Mouse (Mus musculus) heart, embryonic 16.5 days (tissue): ENCODE measurements around the gene Ifi27l2a. TPM values are rescaled to one million over a fixed set of nuclear protein-coding genes. Genes with fewer than 3 reads are reported as not detected.
A peak's percentile ranks its signal among the peaks of the same experiment; 100 is the strongest.

Experiments used
- ATAC-seq: fragments of 200-750 bp; cut with Nextera tagmentation; replicated peaks from 2 replicates; pipeline ENCODE4 v1.8.0; 2017; ENCODE audit warnings: moderate number of reproducible peaks; ENCODE audit not compliant: insufficient read depth, low FRiP score; ENCODE audit errors: extremely low read depth
- H3K27ac ChIP-seq: fragments of 300-500 bp; sonication (generic); 2 replicates; pipeline ENCODE4 v1.5.1; 2014; ENCODE audit warnings: mild to moderate bottlenecking, low read length, control low read depth, moderate library complexity
- H3K27me3 ChIP-seq: fragments of 300-500 bp; sonication (generic); 2 replicates; pipeline ENCODE4 v1.6.1; 2014; ENCODE audit warnings: low read length, mixed read lengths; ENCODE audit not compliant: control insufficient read depth, insufficient read depth
- H3K36me3 ChIP-seq: fragments of 300-500 bp; sonication (generic); 2 replicates; pipeline ENCODE4 v1.6.1; 2014; ENCODE audit not compliant: control insufficient read depth, insufficient read depth
- H3K4me1 ChIP-seq: fragments of 300-500 bp; sonication (generic); 2 replicates; pipeline ENCODE4 v1.6.1; 2014; ENCODE audit warnings: low read length, mixed read lengths; ENCODE audit not compliant: control insufficient read depth, insufficient read depth
- H3K4me2 ChIP-seq: fragments of 300-500 bp; sonication (generic); 2 replicates; pipeline ENCODE4 v1.6.1; 2014; ENCODE audit warnings: low read depth, mild to moderate bottlenecking, control low read depth, low read length
- H3K4me3 ChIP-seq: fragments of 300-500 bp; sonication (generic); 2 replicates; pipeline ENCODE4 v1.5.1; 2014; ENCODE audit warnings: mild to moderate bottlenecking, control low read depth, low read length
- H3K9ac ChIP-seq: fragments of 300-500 bp; sonication (generic); 2 replicates; pipeline ENCODE4 v1.6.1; 2014; ENCODE audit warnings: low read length, control low read depth
- H3K9me3 ChIP-seq: fragments of 300-500 bp; sonication (generic); replicated peaks from 2 replicates; pipeline ENCODE4 v1.6.1; 2016; ENCODE audit warnings: low read length; ENCODE audit not compliant: control insufficient read depth
- WGBS: fragments of 180-500 bp; shearing (Covaris S2); extraction: QIAGEN DNeasy Blood & Tissue Kit; methylation state at CpG from one replicate; pipeline ENCODE4 v1.1.7; 2014; 5-methylcytosine and 5-hydroxymethylcytosine counted together
- polyA plus RNA-seq: library from polyadenylated mRNA; unstranded; fragments of >200 nt; fragmentation: Nextera tagmentation; extraction: Ambion mirVana; gene quantifications from 2 replicates; pipeline ENCODE4 v1.2.1, GENCODE M21; 2015

Ifi27l2a gene
- polyA plus RNA-seq, 1 experiment from 2014 or later, result 17.8 TPM

DNA sequence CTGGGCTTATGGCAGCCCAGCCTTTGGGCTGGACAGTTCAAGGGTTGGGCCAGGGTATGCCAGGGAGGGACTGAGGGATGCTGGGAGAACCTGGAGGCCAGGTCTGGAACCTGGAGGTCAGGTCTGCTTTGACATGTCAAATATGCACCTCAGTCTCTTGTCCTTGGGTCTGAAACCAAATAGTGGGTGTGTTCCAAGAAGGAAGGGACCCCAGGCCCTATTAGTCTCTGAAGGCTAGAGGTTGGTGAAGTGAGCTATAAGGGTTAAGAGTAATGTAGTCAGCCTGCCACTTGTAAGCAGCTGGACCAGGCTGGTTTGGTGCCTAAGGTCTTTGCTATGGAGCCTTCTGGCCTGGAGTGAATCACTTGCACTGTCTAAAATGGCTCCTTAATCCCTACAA is 8.6 kb downstream of the Ifi27l2a start:
- H3K9ac ChIP-seq, result no peak overlapping the region
- peak overlapping the region; percentile 47 for H3K4me3 ChIP-seq
- no peaks in the 10 kb centered on the region for H3K27me3 ChIP-seq
- no peaks in the 10 kb centered on the region for H3K4me1 ChIP-seq
- H3K36me3 ChIP-seq, result no peaks in the 10 kb centered on the region
- no peaks in the 10 kb centered on the region for H3K9me3 ChIP-seq
- no peak overlapping the region for H3K27ac ChIP-seq
- ATAC-seq, result no peak
- H3K4me2 ChIP-seq, result peak overlapping the region; percentile 57

DNA sequence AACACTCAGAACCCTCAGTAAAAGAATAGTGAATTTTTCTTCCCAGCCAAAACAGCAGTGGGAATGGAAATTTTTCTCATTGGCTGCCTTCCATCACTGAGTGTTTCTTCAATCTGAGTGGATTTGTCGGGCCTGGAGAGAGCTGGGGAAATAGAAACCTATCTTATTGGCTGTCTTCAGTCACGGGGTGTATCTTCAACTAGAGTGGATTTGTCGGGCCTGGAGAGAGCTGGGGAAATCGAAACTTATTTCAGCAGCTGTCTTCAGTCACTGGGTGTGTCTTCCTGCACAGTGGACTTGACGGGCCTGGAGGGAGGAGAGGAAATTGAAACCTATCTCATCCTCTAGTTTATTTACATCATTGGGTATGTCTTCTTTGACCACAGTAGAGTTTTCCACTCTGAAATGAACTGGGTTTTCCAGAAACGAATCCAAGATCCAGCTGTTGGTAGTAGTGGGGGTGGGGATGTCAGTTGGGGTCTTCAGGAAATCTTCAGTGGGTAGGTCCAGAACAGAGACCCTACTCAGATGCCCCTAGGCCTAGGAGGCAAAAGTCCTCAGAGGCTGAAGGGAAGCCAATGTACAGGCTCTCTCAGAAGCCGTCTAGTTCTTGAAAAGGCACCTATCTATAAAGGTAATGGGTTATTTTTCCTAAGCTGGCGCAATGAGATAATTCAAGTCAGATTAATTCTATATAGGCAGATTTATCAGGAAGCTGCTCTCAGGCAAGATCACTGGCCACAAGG is 9.3 kb downstream of the Ifi27l2a start, which contains the start of gene Ifi27:
Gene Ifi27, plus strand, starts transcription at position 226 of the 746 bp plus-strand sequence.
- Histone ChIP-seq H3K4me3 (peak within 1 kb of the TSS; percentile 47), H3K36me3 (no peaks in the 10 kb centered on the region), H3K9me3 (no peaks in the 10 kb centered on the region), H3K9ac (peak within 1 kb of the TSS; percentile 34; the same call in 1 of the 2 replicates), H3K27ac (peak within 1 kb of the TSS; percentile 73), H3K4me1 (no peaks in the 10 kb centered on the region), H3K27me3 (no peaks in the 10 kb centered on the region), H3K4me2 (peak within 1 kb of the TSS; percentile 57)
- ATAC-seq, result peak; percentile 92
- 42% methylated on average over 8 of the region's 8 CpGs for WGBS

DNA sequence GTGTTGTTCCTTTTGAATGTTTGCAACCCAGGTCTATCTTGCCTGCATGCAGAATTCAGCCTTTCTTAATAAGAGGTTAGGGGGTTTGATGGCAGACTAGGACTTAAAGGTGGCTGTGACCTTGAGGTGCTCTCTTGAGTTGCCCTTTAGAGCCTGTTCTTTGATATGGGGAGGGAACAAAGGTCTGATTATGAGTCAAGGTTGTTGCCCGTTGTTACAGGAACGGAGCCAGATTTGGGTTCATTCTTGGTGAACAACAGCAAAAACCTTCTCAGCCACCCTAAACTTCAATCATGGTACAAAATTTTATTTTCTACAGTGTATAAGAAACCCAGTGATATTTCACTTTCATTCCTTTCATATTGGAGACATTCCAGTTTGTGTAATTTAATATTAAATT is 10.1 kb downstream of the Ifi27l2a start:
- Histone ChIP-seq H3K27ac (peak overlapping the region; percentile 53; the same call in 1 of the 2 replicates), H3K4me1 (no peaks in the 10 kb centered on the region), H3K9me3 (no peaks in the 10 kb centered on the region), H3K36me3 (no peaks in the 10 kb centered on the region), H3K4me2 (no peak overlapping the region), H3K9ac (no peak overlapping the region), H3K27me3 (no peaks in the 10 kb centered on the region), H3K4me3 (no peak overlapping the region)
- WGBS, result 65% methylated on average over 2 of the region's 2 CpGs
- no peak for ATAC-seq

DNA sequence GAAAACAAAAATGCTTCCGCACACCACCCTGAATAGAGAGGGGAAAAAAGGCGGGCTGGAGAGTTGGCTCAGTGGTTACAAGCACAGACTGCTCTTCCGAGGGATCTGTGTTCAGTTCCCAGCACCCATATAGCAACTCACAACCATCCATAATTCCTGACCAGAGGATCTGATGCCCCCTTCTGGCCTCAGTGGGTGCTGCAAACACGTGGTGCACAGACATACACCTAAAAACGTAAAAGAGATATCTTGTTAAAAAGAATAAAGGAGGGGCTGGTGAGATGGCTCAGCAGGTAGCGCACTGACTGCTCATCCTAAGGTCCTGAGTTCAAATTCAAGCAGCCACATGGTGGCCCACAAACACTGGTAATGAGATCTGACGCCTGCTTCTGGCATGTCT is 16.8 kb downstream of the Ifi27l2a start:
- no peak overlapping the region for H3K4me2 ChIP-seq
- H3K4me3 ChIP-seq, result no peak overlapping the region
- no peak for ATAC-seq
- 86% methylated on average over 7 of the region's 7 CpGs for WGBS
- no peaks in the 10 kb centered on the region for H3K27me3 ChIP-seq
- no peak overlapping the region for H3K27ac ChIP-seq
- H3K36me3 ChIP-seq, result peaks cover 8% of the 10 kb centered on the region
- no peak overlapping the region for H3K9ac ChIP-seq
- H3K9me3 ChIP-seq, result no peaks in the 10 kb centered on the region
- H3K4me1 ChIP-seq, result peaks cover 29% of the 10 kb centered on the region

DNA sequence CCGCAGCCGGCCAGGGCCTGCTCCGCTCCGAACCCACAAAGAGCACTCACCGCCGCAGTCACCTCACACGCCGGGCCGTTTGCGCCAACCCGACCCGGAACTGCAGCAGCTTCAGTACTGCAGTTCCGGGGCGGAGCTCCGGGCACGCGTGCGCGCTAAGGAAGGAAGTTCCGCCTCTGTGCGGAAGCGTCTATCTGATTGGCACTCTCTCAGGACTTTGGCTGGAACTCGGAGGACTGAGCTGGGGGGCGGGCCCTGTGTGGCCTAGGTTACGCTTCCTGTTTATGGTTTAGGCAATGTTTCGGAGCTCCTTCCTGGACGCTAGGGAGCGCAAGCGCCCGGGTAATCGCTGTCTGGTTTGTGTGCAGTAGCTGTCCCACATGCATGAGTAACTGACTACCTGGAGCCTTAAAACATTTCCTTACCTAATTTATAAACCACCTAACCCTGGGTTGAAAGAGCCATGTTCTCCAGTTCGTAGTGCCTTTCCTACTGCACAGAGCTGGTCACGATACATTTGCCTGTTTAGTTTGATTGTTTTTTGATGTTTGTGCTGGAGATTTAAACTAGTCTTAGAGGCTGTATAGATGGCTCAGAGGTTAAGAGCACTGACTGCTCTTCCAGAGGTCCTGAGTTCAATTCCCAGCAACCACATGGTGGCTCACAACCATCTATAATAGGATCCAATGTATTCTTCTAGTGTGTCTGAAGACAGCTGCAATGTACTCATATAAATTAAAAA is 17.6 kb downstream of the Ifi27l2a start, which contains the start of gene Ddx24:
Gene Ddx24, minus strand, starts transcription at position 102 of the 742 bp plus-strand sequence.
- peak within 1 kb of the TSS; percentile 85 for H3K9ac ChIP-seq
- H3K4me1 ChIP-seq, result peaks cover 35% of the 10 kb centered on the region
- WGBS, result 1% methylated on average over 33 of the region's 33 CpGs
- peak within 1 kb of the TSS; percentile 77 for H3K4me3 ChIP-seq
- peak; percentile 100 for ATAC-seq
- H3K27me3 ChIP-seq, result no peaks in the 10 kb centered on the region
- peak within 1 kb of the TSS; percentile 92 for H3K4me2 ChIP-seq
- 0 out of 2 replicates have a peak within 1 kb of the TSS, but pooled peaks have one; percentile 2 for H3K27ac ChIP-seq
- peaks cover 8% of the 10 kb centered on the region for H3K36me3 ChIP-seq
- no peaks in the 10 kb centered on the region for H3K9me3 ChIP-seq

DNA sequence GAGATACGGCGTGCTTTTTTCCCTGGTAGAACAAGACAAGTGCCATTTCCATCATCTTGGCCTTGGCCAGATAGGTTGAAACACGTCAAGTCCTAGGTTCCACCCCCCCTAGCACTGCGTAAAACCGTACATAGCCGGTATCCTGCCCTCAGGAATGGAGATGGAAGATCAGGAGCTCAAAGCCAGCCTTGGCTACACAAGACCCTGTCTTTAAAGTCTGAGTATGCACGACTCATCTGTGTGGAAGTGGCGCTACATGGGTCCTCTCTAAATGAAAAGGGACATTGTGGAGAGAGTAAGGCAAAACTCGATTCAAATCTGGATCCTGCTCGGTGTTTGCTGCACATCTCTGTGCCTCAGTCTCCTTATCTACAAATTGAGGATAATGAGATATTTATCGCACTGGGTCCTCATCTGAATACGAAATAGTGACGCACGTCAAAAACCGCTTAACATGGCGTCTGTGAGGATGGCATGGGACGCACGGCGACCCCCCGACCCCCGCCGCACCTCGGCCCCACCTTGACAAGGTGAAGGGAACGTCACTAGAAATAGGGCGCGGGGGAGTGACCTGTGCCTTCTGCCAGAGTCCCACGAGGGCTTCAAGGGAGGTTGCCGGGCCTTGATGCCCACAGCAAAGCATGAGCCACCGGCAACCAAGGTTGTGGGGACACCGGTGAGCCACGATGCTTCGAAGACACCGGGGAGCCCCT is 18.3 kb downstream of the Ifi27l2a start:
- 8% methylated on average over 33 of the region's 33 CpGs for WGBS
- H3K4me1 ChIP-seq, result peaks cover 35% of the 10 kb centered on the region
- no peaks in the 10 kb centered on the region for H3K27me3 ChIP-seq
- peak overlapping the region; percentile 77 for H3K4me3 ChIP-seq
- H3K9ac ChIP-seq, result peak overlapping the region; percentile 85
- no peaks in the 10 kb centered on the region for H3K9me3 ChIP-seq
- ATAC-seq, result no peak
- no peak overlapping the region for H3K27ac ChIP-seq
- H3K4me2 ChIP-seq, result peak overlapping the region; percentile 92
- peaks cover 8% of the 10 kb centered on the region for H3K36me3 ChIP-seq

DNA sequence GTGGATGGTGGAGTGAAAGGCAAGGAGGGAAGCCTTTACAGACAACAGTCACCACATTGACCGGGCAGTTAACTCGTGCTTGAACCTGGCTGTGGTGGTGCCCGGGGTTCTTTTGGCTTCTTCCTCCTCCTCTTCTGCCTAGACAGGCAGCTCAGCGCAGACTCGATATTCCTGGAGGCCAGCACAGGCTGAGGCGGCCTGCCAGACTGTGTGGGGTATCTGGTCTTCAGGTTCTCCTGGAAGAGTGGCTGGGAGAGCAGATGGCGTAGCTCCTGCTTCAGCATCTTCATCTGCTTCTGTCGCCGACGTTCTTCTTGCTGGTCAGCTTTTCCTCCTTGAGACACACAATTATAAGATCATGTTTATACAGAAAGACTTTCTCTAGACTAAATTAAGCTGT is 35.3 kb downstream of the Ifi27l2a start:
- no peak for ATAC-seq
- no peaks in the 10 kb centered on the region for H3K4me1 ChIP-seq
- H3K9ac ChIP-seq, result no peak overlapping the region
- H3K4me3 ChIP-seq, result no peak overlapping the region
- H3K27ac ChIP-seq, result no peak overlapping the region
- WGBS, result 88% methylated on average over 10 of the region's 10 CpGs
- H3K27me3 ChIP-seq, result no peaks in the 10 kb centered on the region
- no peak overlapping the region for H3K4me2 ChIP-seq
- H3K36me3 ChIP-seq, result peaks cover 74% of the 10 kb centered on the region
- H3K9me3 ChIP-seq, result no peaks in the 10 kb centered on the region

DNA sequence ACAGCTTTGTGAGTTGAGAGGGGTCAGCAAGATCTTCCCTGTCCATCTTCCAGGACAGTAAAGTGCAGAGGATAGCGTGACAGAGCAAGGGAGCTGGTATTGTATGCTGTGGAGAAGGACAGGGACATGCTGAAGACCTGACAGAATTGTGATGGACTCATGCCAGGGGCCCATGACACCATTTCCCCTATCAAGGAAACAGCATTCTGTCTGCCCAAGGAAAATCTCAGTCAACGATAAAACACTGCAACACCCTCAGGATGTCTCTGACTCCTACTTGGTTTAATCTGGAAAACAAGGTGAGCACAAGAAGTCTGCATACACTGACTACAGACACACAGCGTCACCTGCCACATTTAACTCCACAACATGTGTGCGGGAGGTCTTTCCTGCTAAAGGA is 35.8 kb downstream of the Ifi27l2a start, which contains the start of gene 9330161L09Rik:
Gene 9330161L09Rik, minus strand, starts transcription at position 101 of the 400 bp plus-strand sequence.
- Histone ChIP-seq H3K36me3 (peaks cover 70% of the 10 kb centered on the region), H3K27me3 (no peaks in the 10 kb centered on the region), H3K4me1 (no peaks in the 10 kb centered on the region), H3K9ac (no peak within 1 kb of the TSS), H3K4me2 (no peak within 1 kb of the TSS), H3K4me3 (no peak within 1 kb of the TSS), H3K27ac (no peak within 1 kb of the TSS), H3K9me3 (no peaks in the 10 kb centered on the region)
- no peak for ATAC-seq
- 86% methylated on average over 4 of the region's 4 CpGs for WGBS
